17 mouse cellular contexts compared by ENCODE assay signal in the genomic region with DNA sequence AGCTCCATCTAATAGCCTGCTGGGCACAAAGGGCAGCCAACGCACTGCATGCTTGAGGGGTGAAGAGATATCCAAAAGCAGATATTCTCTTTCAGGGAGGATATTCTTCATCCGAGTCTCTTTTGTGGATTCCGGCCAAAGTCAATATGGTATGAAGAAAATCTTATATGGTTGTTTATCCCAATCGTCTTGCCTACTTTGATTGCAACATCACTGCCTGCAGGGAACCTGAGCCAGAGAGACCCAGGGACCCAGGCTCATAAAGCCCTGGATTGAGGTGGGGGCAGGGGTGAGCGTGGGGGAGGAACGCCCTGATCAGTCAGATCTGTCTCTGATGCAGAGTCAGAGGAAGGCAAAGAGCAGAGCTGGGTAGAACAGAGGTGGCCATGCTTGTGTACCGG. TPM values are rescaled to one million over a fixed set of nuclear protein-coding genes. Genes with fewer than 3 reads are reported as not detected.
DNase-seq lines count a peak whose midpoint lies in the region; ATAC-seq and TF ChIP-seq lines count a peak whose summit lies in the region.
"Had no signal": no experiment of that assay in that cellular context is flagged by ENCODE, and none has a peak within 500 bp of the region (broad histone marks: within the 10 kb centered on the region; RNA-seq: fewer than 3 reads in every experiment).

No protein-coding gene starts in this region.

- H3K4me2 ChIP-seq in forebrain, postnatal 0 days (ENCODE audit: low read depth) = no peak overlapping the region
- H3K4me2 ChIP-seq: hindbrain, embryonic 15.5 days; liver, embryonic 13.5 days had no signal

- peak overlapping the region; percentile 2; the same call in 1 of the 2 replicates for H3K27ac ChIP-seq in forebrain, postnatal 0 days (ENCODE audit: low read depth, low read length)
- H3K27ac ChIP-seq: hindbrain, embryonic 15.5 days; liver, embryonic 13.5 days had no signal

- 29% methylated on average over 7 of the region's 7 CpGs for WGBS in forebrain, postnatal 0 days

- H3K36me3 ChIP-seq in forebrain, postnatal 0 days (ENCODE audit: insufficient read depth) = no peaks in the 10 kb centered on the region
- H3K36me3 ChIP-seq: hindbrain, embryonic 15.5 days; liver, embryonic 13.5 days had no signal

- peaks cover 5% of the 10 kb centered on the region for H3K4me1 ChIP-seq in forebrain, postnatal 0 days (ENCODE audit: insufficient read depth)
- H3K4me1 ChIP-seq: liver, embryonic 13.5 days had no signal

- no peak overlapping the region for H3K4me3 ChIP-seq in forebrain, postnatal 0 days (ENCODE audit: low read depth, low read length)
- H3K4me3 ChIP-seq: hindbrain, embryonic 15.5 days; liver, embryonic 13.5 days had no signal

- intact Hi-C loops in heart, postnatal 36 days (cut with DNase I) = no loop called here

- no peak for TF ChIP-seq CTCF in forebrain, postnatal 0 days (IDR thresholded peaks at IDR 0.05; ENCODE audit: low read depth)

- ATAC-seq in forebrain, postnatal 0 days = no peak; the same call in 1 of the 2 replicates

- no peaks in the 10 kb centered on the region for H3K27me3 ChIP-seq in forebrain, postnatal 0 days (ENCODE audit: insufficient read depth, low read length)
- H3K27me3 ChIP-seq: hindbrain, embryonic 15.5 days; liver, embryonic 13.5 days had no signal

- DNase-seq in heart, adult 11 months = peak; percentile 76
- DNase-seq in heart, postnatal 4 days = no peak
- peak; percentile 34 for DNase-seq in retina, embryonic 14.5 days (ENCODE audit: low spot score)
- DNase-seq in retina, postnatal 1 day = no peak
- no peak for DNase-seq in forebrain, postnatal 0 days
- no peak for DNase-seq in layer of hippocampus, postnatal 10 days (ENCODE audit: low spot score in 2 of 2)
- no peak for DNase-seq in lung, postnatal 14 days
- DNase-seq in heart, postnatal 36 days = no peak
- DNase-seq: adrenal gland, postnatal 10 days; cerebellum, adult 8-10 months; layer of hippocampus, postnatal 36 days; left cerebral cortex, postnatal 4 days; liver, embryonic 13.5 days; right cerebral cortex, postnatal 14 days; thymus, postnatal 4 days had no signal

- no peaks in the 10 kb centered on the region for H3K9me3 ChIP-seq in forebrain, postnatal 0 days (ENCODE audit: low read length)
- H3K9me3 ChIP-seq: hindbrain, embryonic 15.5 days; liver, embryonic 13.5 days had no signal

- H3K9ac ChIP-seq in forebrain, postnatal 0 days = no peak overlapping the region
- H3K9ac ChIP-seq: hindbrain, embryonic 15.5 days; liver, embryonic 13.5 days had no signal

RNA-seq across cellular contexts. Expression of a gene that starts 52.2 kb away (rescaled TPM):
- 10 to 100 TPM; 27.0 to 28.1 TPM for total RNA-seq in heart, postnatal 4 days (2021)
- total RNA-seq in forebrain, postnatal 0 days (2014; rRNA removed) = 2.6 and 2.8 TPM in 2 replicates
- 0.57 and 0.67 TPM in 2 replicates for polyA plus RNA-seq in forebrain, postnatal 0 days (2015; fragmentation: Nextera tagmentation; extraction: Ambion mirVana)
- 1 to 10 TPM; 3.5 to 4.2 TPM for total RNA-seq in layer of hippocampus, postnatal 10 days (2021)
- total RNA-seq in heart, postnatal 36 days (2021) = 10 to 100 TPM; 46.4 to 67.6 TPM
- total RNA-seq: megakaryocyte, adult 5-6 weeks had no signal

Comparison
In these comparisons a context has a peak if more than half of its experiments do, and no peak if none do; other contexts are left out.
1. DNase-seq: peak in heart, adult 11 months (single experiment) and retina, embryonic 14.5 days (single experiment); none in heart, postnatal 4 days (single experiment), retina, postnatal 1 day (single experiment), forebrain, postnatal 0 days (single experiment), layer of hippocampus, postnatal 10 days (0 of 2), lung, postnatal 14 days (single experiment) and heart, postnatal 36 days (0 of 2).